ENCODE assay signal across 8 mouse cellular contexts in the genomic region with DNA sequence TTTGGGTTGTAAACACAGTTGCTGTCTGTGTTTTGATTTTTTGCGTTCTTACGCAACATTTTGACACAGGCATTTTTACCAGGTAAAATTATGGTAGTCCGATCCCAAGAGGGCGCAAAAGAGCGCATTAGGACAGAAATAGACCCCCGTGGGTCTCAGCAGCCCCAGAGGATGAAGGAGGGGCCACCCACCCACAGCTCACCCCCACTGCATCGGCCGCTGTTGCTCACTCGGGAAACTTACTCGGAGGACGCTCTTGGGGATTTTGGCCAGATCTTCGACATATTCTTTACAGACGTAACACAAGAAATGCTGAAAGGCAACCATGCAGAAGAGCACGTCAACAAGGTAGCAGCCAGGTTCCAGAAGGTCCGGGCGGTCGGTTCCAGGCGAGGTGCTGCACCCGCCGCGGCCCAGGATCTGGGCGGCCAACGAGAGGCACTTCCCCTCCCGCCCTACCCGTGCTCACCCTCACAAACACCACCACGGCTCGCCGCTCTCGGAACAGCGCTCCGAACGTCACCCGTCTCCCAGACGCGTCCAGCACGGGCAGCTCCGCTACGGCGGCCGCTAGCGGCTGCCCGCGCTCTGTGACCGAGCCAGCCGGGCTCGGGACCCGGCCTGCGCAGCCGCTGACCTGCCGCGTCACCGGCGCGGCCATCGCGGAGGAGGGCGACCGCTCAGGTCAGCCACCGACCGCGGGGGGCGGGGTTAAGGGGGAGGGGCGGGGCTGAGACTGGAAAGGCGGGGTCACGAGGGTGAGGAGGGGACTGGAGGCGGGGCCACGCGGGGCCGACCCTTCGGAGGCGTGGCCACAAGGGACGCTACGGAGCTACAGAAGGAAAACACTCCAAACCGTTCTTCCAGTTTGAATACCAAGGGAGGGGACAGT. TPM values are rescaled to one million over a fixed set of nuclear protein-coding genes. Genes with fewer than 3 reads are reported as not detected.
DNase-seq lines count a peak whose midpoint lies in the region; ATAC-seq lines count a peak whose summit lies in the region.

Gene Aaed1, minus strand, starts transcription at position 687 of the 892 bp plus-strand sequence.

- H3K9ac ChIP-seq in hindbrain, embryonic 15.5 days: peak within 1 kb of the TSS; percentile 49

- H3K9me3 ChIP-seq in hindbrain, embryonic 15.5 days: no peaks in the 10 kb centered on the region

- peak within 1 kb of the TSS; percentile 55 for H3K4me2 ChIP-seq in hindbrain, embryonic 15.5 days

- peak within 1 kb of the TSS; percentile 78 for H3K27ac ChIP-seq in hindbrain, embryonic 15.5 days (replicated peaks)

- peak; percentile 89 for DNase-seq in ZHBTc4 (ENCODE audit: low read depth, low spot score)
- peak; percentile 83 to 96 for DNase-seq in cerebellum, postnatal 4 days (ENCODE audit: low spot score in 2 of 2)
- DNase-seq in gastrocnemius, adult 18-20 months (ENCODE audit: low spot score): peak; percentile 91
- peak; percentile 88 for DNase-seq in left cerebral cortex, adult 11 months (ENCODE audit: low spot score)
- peak; percentile 94 for DNase-seq in lung, postnatal 36 days
- peak; percentile 94 for DNase-seq in retina, embryonic 14.5 days (ENCODE audit: low spot score)
- peak; percentile 84 to 88 for DNase-seq in thymus, postnatal 36 days

- WGBS in hindbrain, embryonic 15.5 days: under 1% methylated on average over 70 of the region's 74 CpGs

- no peaks in the 10 kb centered on the region for H3K27me3 ChIP-seq in hindbrain, embryonic 15.5 days

- H3K4me3 ChIP-seq in hindbrain, embryonic 15.5 days: peak within 1 kb of the TSS; percentile 55

- H3K36me3 ChIP-seq in hindbrain, embryonic 15.5 days: no peaks in the 10 kb centered on the region

- ATAC-seq in hindbrain, embryonic 15.5 days (ENCODE audit: low FRiP score, low read depth): peak; percentile 94

- H3K4me1 ChIP-seq in hindbrain, embryonic 15.5 days (replicated peaks): peaks cover 12% of the 10 kb centered on the region

RNA-seq across cellular contexts. Expression of gene Aaed1, which starts in this region (rescaled TPM):
- total RNA-seq in gastrocnemius, adult 18-20 months (2021): 10 to 100 TPM; 47.3 to 51.5 TPM
- polyA plus RNA-seq in hindbrain, embryonic 15.5 days (2015; fragmentation: Nextera tagmentation; extraction: Ambion mirVana): 13.4 and 13.7 TPM in 2 replicates

Comparison
In these comparisons a context has a peak if more than half of its experiments do, and no peak if none do; other contexts are left out.
1. Peak in every context shown above with its lines: DNase-seq, ATAC-seq, H3K4me3 ChIP-seq and H3K27ac ChIP-seq.